Mouse (Mus musculus) CH12.LX (cell line): Measurements from ENCODE around the gene Olfr324. TPM values are rescaled to one million over a fixed set of nuclear protein-coding genes. Genes with fewer than 3 reads are reported as not detected.

Experiments used
- DNase-seq: peaks from one replicate; pipeline ENCODE4 v3.0.0-alpha.2; 2013; ENCODE audit errors: extremely low read depth
- H3K27ac ChIP-seq: 2 replicates; pipeline ENCODE4 v1.5.1; 2012; ENCODE audit warnings: low read depth, mild to moderate bottlenecking, control low read depth, moderate library complexity; ENCODE audit not compliant: insufficient read depth
- H3K27me3 ChIP-seq: replicated peaks from 2 replicates; pipeline ENCODE3; 2012; ENCODE audit warnings: inconsistent platforms
- H3K36me3 ChIP-seq, 2 experiments: replicated peaks in 1 of 2; 2 replicates each; pipeline versions ENCODE3 to v1.6.1; 2012; ENCODE audit warnings: inconsistent platforms in 1 of 2, low read length in 1 of 2, mild to moderate bottlenecking in 1 of 2, mixed read lengths in 1 of 2, moderate library complexity in 1 of 2; ENCODE audit not compliant: control insufficient read depth in 1 of 2, insufficient read depth in 1 of 2
- H3K4me1 ChIP-seq, 2 experiments: 2 replicates each; pipeline ENCODE4 v1.6.1; 2012; ENCODE audit warnings: inconsistent platforms in 1 of 2, moderate library complexity in 1 of 2; ENCODE audit not compliant: insufficient read depth in 2 of 2, control insufficient read depth in 1 of 2
- H3K4me2 ChIP-seq: 2 replicates; pipeline ENCODE4 v1.6.1; 2012; ENCODE audit warnings: low read depth, mild to moderate bottlenecking, control low read depth; ENCODE audit not compliant: poor library complexity, insufficient read depth, severe bottlenecking
- H3K4me3 ChIP-seq, 3 experiments: fragments of 150-350 bp in 1 of 3; sonication (generic) in 1 of 3; replicated peaks in 1 of 3; 2 replicates each; pipeline versions ENCODE3 to v1.5.1; 2011 to 2012; ENCODE audit warnings: low read depth in 2 of 3, low read length in 2 of 3, mild to moderate bottlenecking in 2 of 3, moderate library complexity in 2 of 3, control low read depth in 1 of 3, improper control_type of control experiment in 1 of 3, inconsistent platforms in 1 of 3, mixed read lengths in 1 of 3; ENCODE audit not compliant: poor library complexity in 1 of 3
- H3K79me2 ChIP-seq: replicated peaks from 2 replicates; pipeline ENCODE4 v1.6.1; 2012; ENCODE audit warnings: mild to moderate bottlenecking, moderate library complexity; ENCODE audit not compliant: control insufficient read depth, poor library complexity, insufficient read depth, severe bottlenecking; ENCODE audit errors: extremely low read depth
- H3K9ac ChIP-seq: 2 replicates; pipeline ENCODE4 v1.6.1; 2012; ENCODE audit warnings: low read depth, mild to moderate bottlenecking, control low read depth, moderate library complexity; ENCODE audit not compliant: insufficient read depth
- H3K9me3 ChIP-seq: replicated peaks from 2 replicates; pipeline ENCODE3; 2012; ENCODE audit warnings: low read length, inconsistent platforms, mixed read lengths
- CHD2 ChIP-seq: IDR thresholded peaks from 2 replicates; pipeline ENCODE4 v1.6.1; 2011; ENCODE audit warnings: low read length, improper control_type of control experiment
- EP300 ChIP-seq: IDR thresholded peaks from 2 replicates; pipeline ENCODE4 v1.6.1; 2011; ENCODE audit warnings: low read length, improper control_type of control experiment
- JUN ChIP-seq: IDR thresholded peaks from 2 replicates; pipeline ENCODE4 v1.6.1; 2011; ENCODE audit warnings: low read depth, mild to moderate bottlenecking, low read length, improper control_type of control experiment, moderate library complexity; ENCODE audit not compliant: insufficient read depth
- JUND ChIP-seq: conservative IDR thresholded peaks from 2 replicates; pipeline ENCODE4 v1.6.1; 2011; ENCODE audit warnings: low read depth, low read length, improper control_type of control experiment
- MAFK ChIP-seq: IDR thresholded peaks from 2 replicates; pipeline ENCODE4 v1.6.1; 2011; ENCODE audit warnings: low read length, improper control_type of control experiment; ENCODE audit not compliant: insufficient replicate concordance
- MEF2A ChIP-seq: IDR thresholded peaks from 2 replicates; pipeline ENCODE4 v1.6.1; 2014; ENCODE audit warnings: low read depth, mild to moderate bottlenecking, inconsistent platforms, low read length, improper control_type of control experiment, borderline replicate concordance
- MXI1 ChIP-seq: IDR thresholded peaks from 2 replicates; pipeline ENCODE4 v1.6.1; 2011; ENCODE audit warnings: mild to moderate bottlenecking, low read depth, low read length, improper control_type of control experiment
- NELFE ChIP-seq: IDR thresholded peaks from 2 replicates; pipeline ENCODE4 v1.6.1; 2011; ENCODE audit warnings: low read depth, low read length, improper control_type of control experiment
- PAX5 ChIP-seq: IDR thresholded peaks from 2 replicates; pipeline ENCODE4 v1.6.1; 2012; ENCODE audit warnings: low read length, inconsistent platforms, mixed read lengths
- POLR2A ChIP-seq: IDR thresholded peaks from 2 replicates; pipeline ENCODE4 v1.6.1; 2011; ENCODE audit warnings: low read depth, mild to moderate bottlenecking, improper control_type of control experiment, low read length
- POLR2AphosphoS2 ChIP-seq: IDR thresholded peaks from 2 replicates; pipeline ENCODE4 v1.6.1; 2011; ENCODE audit warnings: low read depth, low read length, improper control_type of control experiment
- RAD21 ChIP-seq: IDR thresholded peaks from 2 replicates; pipeline ENCODE4 v1.6.1; 2011; ENCODE audit warnings: low read depth, mild to moderate bottlenecking, low read length, improper control_type of control experiment, moderate library complexity
- RCOR1 ChIP-seq: conservative IDR thresholded peaks from 2 replicates; pipeline ENCODE4 v1.6.1; 2012; ENCODE audit warnings: low read depth, mild to moderate bottlenecking, inconsistent platforms, low read length, improper control_type of control experiment
- SMC3 ChIP-seq: IDR thresholded peaks from 2 replicates; pipeline ENCODE4 v1.6.1; 2011; ENCODE audit warnings: low read depth, low read length, improper control_type of control experiment
- UBTF ChIP-seq: IDR thresholded peaks from 2 replicates; pipeline ENCODE4 v1.6.1; 2012; ENCODE audit warnings: low read depth, mild to moderate bottlenecking, inconsistent platforms, low read length, improper control_type of control experiment, moderate library complexity
- USF2 ChIP-seq: conservative IDR thresholded peaks from 2 replicates; pipeline ENCODE4 v1.6.1; 2011; ENCODE audit warnings: low read depth, low read length, improper control_type of control experiment
- ZC3H11A ChIP-seq: IDR thresholded peaks from 2 replicates; pipeline ENCODE4 v1.6.1; 2012; ENCODE audit warnings: low read depth, mild to moderate bottlenecking, inconsistent platforms, low read length, improper control_type of control experiment
- ZKSCAN1 ChIP-seq: IDR thresholded peaks from 2 replicates; pipeline ENCODE4 v1.6.1; 2012; ENCODE audit warnings: low read depth, inconsistent platforms, low read length, improper control_type of control experiment, borderline replicate concordance
- ZNF384 ChIP-seq: IDR thresholded peaks from 2 replicates; pipeline ENCODE4 v1.6.1; 2012; ENCODE audit warnings: low read depth, low read length, improper control_type of control experiment, inconsistent platforms
- dilution Hi-C: fragments of 300-500 bp; cut with MboI; formaldehyde crosslinking; loops from 2 replicates; pipeline ENCODE4 v1.14.3; 2020; ENCODE audit warnings: low sequenced_read_pairs; ENCODE audit not compliant: extremely low pct_unique_long_range_greater_than_20kb, extremely low pct_ligation_motif_present
- in situ Hi-C: fragments of 300-500 bp; cut with MboI; formaldehyde crosslinking; loops from 3 replicates; pipeline ENCODE4 v1.14.3; 2019; ENCODE audit warnings: low sequenced_read_pairs, low pct_ligation_motif_present, low pct_unique_long_range_greater_than_20kb, mixed read lengths
- polyA plus RNA-seq: library from polyadenylated mRNA; unstranded; fragments of >175 nt; gene quantifications from 2 replicates; pipeline ENCODE4 v1.2.1, GENCODE M21; 2012; ENCODE audit warnings: low read depth; ENCODE audit not compliant: insufficient read length
- total RNA-seq, 2 experiments: library from RNA; depleted of rRNA; stranded (reverse); fragments of 300-350 nt in 1 of 2; fragments of >200 nt in 1 of 2; gene quantifications; 2 replicates each; pipeline ENCODE4 v1.2.3; 2012 to 2014

Olfr324 gene
- total and polyA plus RNA-seq, 3 experiments = not detected

- Histone ChIP-seq H3K9me3 (no peaks in the 10 kb centered on the region), H3K4me1 (no peaks in the 10 kb centered on the region), H3K4me2 (no peak overlapping the region), H3K27me3 (peaks cover 83% of the 10 kb centered on the region), H3K4me3 (no peak overlapping the region), H3K79me2 (no peaks in the 10 kb centered on the region), H3K9ac (no peak overlapping the region), H3K27ac (no peak overlapping the region), H3K36me3 (no peaks in the 10 kb centered on the region)
- no peak for DNase-seq
- no peak for TF ChIP-seq EP300
- TF ChIP-seq POLR2AphosphoS2 = no peak
- no peak for TF ChIP-seq ZKSCAN1
- no peak for TF ChIP-seq RAD21
- no peak for TF ChIP-seq MEF2A
- TF ChIP-seq MXI1 = no peak
- no peak for TF ChIP-seq USF2
- TF ChIP-seq CHD2 = no peak
- no peak for TF ChIP-seq UBTF
- no peak for TF ChIP-seq SMC3
- no peak for TF ChIP-seq PAX5
- no peak for TF ChIP-seq JUN
- no peak for TF ChIP-seq ZNF384
- no peak for TF ChIP-seq MAFK
- TF ChIP-seq ZC3H11A = no peak
- TF ChIP-seq JUND = no peak
- TF ChIP-seq NELFE = no peak
- no peak for TF ChIP-seq POLR2A
- TF ChIP-seq RCOR1 = no peak
- in situ Hi-C loops (no loop called here), dilution Hi-C loops (no loop called here)
Measured at GRCm38 (mm10) chr11:58607030-58607429, 12.1 kb downstream of the Olfr324 start.

GRCm38 (mm10) chr11:58613359-58613758 is 18.4 kb downstream of the Olfr324 start:
- H3K27me3 ChIP-seq = peaks cover 89% of the 10 kb centered on the region
- no peaks in the 10 kb centered on the region for H3K9me3 ChIP-seq
- H3K27ac ChIP-seq = no peak overlapping the region
- DNase-seq = no peak
- H3K79me2 ChIP-seq = no peaks in the 10 kb centered on the region
- no peaks in the 10 kb centered on the region for H3K4me1 ChIP-seq
- in situ Hi-C loops (no loop called here), dilution Hi-C loops (no loop called here)
- H3K9ac ChIP-seq = no peak overlapping the region
- TF ChIP-seq POLR2AphosphoS2 (no peak), ZNF384 (no peak)
- H3K4me3 ChIP-seq = no peak overlapping the region
- no peak overlapping the region for H3K4me2 ChIP-seq
- no peaks in the 10 kb centered on the region for H3K36me3 ChIP-seq
